Mouse (Mus musculus): ENCODE results near the gene Olfr689.
"Not testable (repeated sequence)": the region's sequence is repeated elsewhere in the genome, so short reads cannot be mapped to it uniquely, and the experiment has no call there.

Olfr689 gene

GRCm38 (mm10) chr7:105310865-105311264 is at the start of gene Olfr689:
TSS of gene Olfr689 (plus strand) at chr7:105311165.
- no peak for DNase-seq

GRCm38 (mm10) chr7:105272426-105272825 is 38.5 kb upstream of the Olfr689 start:
- DNase-seq: no peak

- no peak for DNase-seq
Observed at GRCm38 (mm10) chr7:105287795-105288194, 23.2 kb upstream of the Olfr689 start, which contains the start of gene Olfr688. TSS of gene Olfr688 (plus strand) at chr7:105288095.

- no peak for DNase-seq
Observed at GRCm38 (mm10) chr7:105290051-105290450, 20.9 kb upstream of the Olfr689 start.

- no peak for DNase-seq
Observed at GRCm38 (mm10) chr7:105325302-105325701, 14.3 kb downstream of the Olfr689 start.

- DNase-seq: no peak
Observed at GRCm38 (mm10) chr7:105334004-105334403, 23.0 kb downstream of the Olfr689 start, which contains the start of gene Olfr690. TSS of gene Olfr690 (minus strand) at chr7:105334104.

- DNase-seq: no peak
Observed at GRCm38 (mm10) chr7:105342170-105342569, 31.2 kb downstream of the Olfr689 start, which contains the start of gene Olfr691. TSS of gene Olfr691 (minus strand) at chr7:105342270.

- no peak for DNase-seq
Observed at GRCm38 (mm10) chr7:105342752-105343151, 31.8 kb downstream of the Olfr689 start.

GRCm38 (mm10) chr7:105356064-105356463 is 45.1 kb downstream of the Olfr689 start:
- not testable (repeated sequence) for DNase-seq

- not testable (repeated sequence) for DNase-seq
Observed at GRCm38 (mm10) chr7:105356487-105356886, 45.5 kb downstream of the Olfr689 start.

GRCm38 (mm10) chr7:105361713-105362112 is 50.7 kb downstream of the Olfr689 start:
- no peak for DNase-seq

- DNase-seq: no peak
Observed at GRCm38 (mm10) chr7:105367268-105367667, 56.3 kb downstream of the Olfr689 start.

- no peak for DNase-seq
Observed at GRCm38 (mm10) chr7:105367930-105368329, 57.0 kb downstream of the Olfr689 start, which contains the start of gene Olfr692. TSS of gene Olfr692 (plus strand) at chr7:105368230.

GRCm38 (mm10) chr7:105368521-105368920 is 57.6 kb downstream of the Olfr689 start:
- no peak for DNase-seq

Data from kidney, postnatal 14 days (tissue).